Mouse (Mus musculus) stomach, postnatal 0 days (tissue): ENCODE results near the gene Adam11. TPM values are rescaled to one million over a fixed set of nuclear protein-coding genes. Genes with fewer than 3 reads are reported as not detected.

Experiments used
- ATAC-seq: fragments of 200-750 bp; cut with Nextera tagmentation; 2 replicates; pipeline ENCODE4 v1.8.0; 2017; ENCODE audit not compliant: low FRiP score, low TSS enrichment
- DNase-seq: peaks from one replicate; pipeline ENCODE4 v3.0.0-alpha.2; 2016; ENCODE audit warnings: low spot score
- H3K27ac ChIP-seq: fragments of 300-500 bp; sonication (generic); replicated peaks from 2 replicates; pipeline ENCODE4 v1.5.1; 2014; ENCODE audit warnings: mild to moderate bottlenecking, control low read depth
- H3K27me3 ChIP-seq: fragments of 300-500 bp; sonication (generic); 2 replicates; pipeline ENCODE4 v1.6.1; 2014; ENCODE audit warnings: low read length; ENCODE audit not compliant: control insufficient read depth, insufficient read depth
- H3K36me3 ChIP-seq: fragments of 300-500 bp; sonication (generic); 2 replicates; pipeline ENCODE4 v1.6.1; 2014; ENCODE audit warnings: low read length, mixed read lengths; ENCODE audit not compliant: control insufficient read depth, insufficient read depth
- H3K4me1 ChIP-seq: fragments of 300-500 bp; sonication (generic); replicated peaks from 2 replicates; pipeline ENCODE4 v1.6.1; 2014; ENCODE audit warnings: antibody characterized with exemption; ENCODE audit not compliant: control insufficient read depth, insufficient read depth
- H3K4me2 ChIP-seq: fragments of 300-500 bp; sonication (generic); replicated peaks from 2 replicates; pipeline ENCODE4 v1.6.1; 2014; ENCODE audit warnings: low read depth, mild to moderate bottlenecking, control low read depth, moderate library complexity
- H3K4me3 ChIP-seq: fragments of 300-500 bp; sonication (generic); 2 replicates; pipeline ENCODE4 v1.5.1; 2014; ENCODE audit warnings: low read depth, low read length, control low read depth
- H3K9ac ChIP-seq: fragments of 300-500 bp; sonication (generic); 2 replicates; pipeline ENCODE4 v1.6.1; 2014; ENCODE audit warnings: mild to moderate bottlenecking, low read length, control low read depth, mixed read lengths
- H3K9me3 ChIP-seq: fragments of 300-500 bp; sonication (generic); 2 replicates; pipeline ENCODE4 v1.6.1; 2016; ENCODE audit warnings: low read length; ENCODE audit not compliant: control insufficient read depth
- CTCF ChIP-seq: IDR thresholded peaks from 2 replicates; pipeline ENCODE4 v1.5.1; 2016; ENCODE audit warnings: antibody characterized with exemption, low read depth, mild to moderate bottlenecking, moderate library complexity
- EP300 ChIP-seq: optimal IDR thresholded peaks from 2 replicates; pipeline ENCODE3; 2016; ENCODE audit warnings: antibody characterized with exemption
- WGBS: fragments of 180-500 bp; shearing (Covaris S2); extraction: QIAGEN DNeasy Blood & Tissue Kit; methylation state at CpG from one replicate; pipeline ENCODE4 v1.1.7; 2014; 5-methylcytosine and 5-hydroxymethylcytosine counted together
- polyA plus RNA-seq: library from polyadenylated mRNA; unstranded; fragments of >200 nt; fragmentation: Nextera tagmentation; extraction: Ambion mirVana; gene quantifications from 2 replicates; pipeline ENCODE4 v1.2.1, GENCODE M21; 2015

Adam11 gene
- polyA plus RNA-seq, 1 experiment from 2014 or later = 1.8 TPM

DNA sequence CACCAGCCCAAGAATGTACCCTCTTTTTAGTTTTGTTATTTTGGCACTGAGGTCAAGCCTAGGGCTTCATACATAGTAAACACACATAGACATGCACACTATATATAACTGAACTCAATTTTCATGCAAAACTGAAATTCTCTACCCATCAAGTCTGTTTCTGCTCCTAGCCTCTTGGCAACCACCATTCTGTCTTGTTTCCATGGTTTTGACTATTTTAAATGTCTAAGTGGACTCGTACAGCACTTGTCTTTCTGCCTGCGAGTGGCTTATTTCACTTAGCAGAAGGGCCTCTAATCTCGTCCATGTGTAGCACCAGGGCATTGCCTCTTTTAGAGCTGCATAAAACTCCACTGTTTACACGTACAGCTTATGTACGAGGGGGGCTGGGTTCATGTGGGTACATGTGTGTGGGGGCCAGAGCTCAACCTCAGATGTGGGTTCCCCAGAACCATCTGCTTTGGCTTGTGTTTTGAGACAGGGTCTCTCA is 26.5 kb downstream of the Adam11 start:
- no peak overlapping the region for H3K27ac ChIP-seq
- H3K36me3 ChIP-seq = no peaks in the 10 kb centered on the region
- TF ChIP-seq CTCF (no peak), EP300 (no peak)
- no peaks in the 10 kb centered on the region for H3K9me3 ChIP-seq
- DNase-seq = no peak
- WGBS = 71% methylated on average over 5 of the region's 5 CpGs
- ATAC-seq = no peak
- no peak overlapping the region for H3K4me2 ChIP-seq
- no peak overlapping the region for H3K9ac ChIP-seq
- H3K27me3 ChIP-seq = no peaks in the 10 kb centered on the region
- no peaks in the 10 kb centered on the region for H3K4me1 ChIP-seq
- no peak overlapping the region for H3K4me3 ChIP-seq

DNA sequence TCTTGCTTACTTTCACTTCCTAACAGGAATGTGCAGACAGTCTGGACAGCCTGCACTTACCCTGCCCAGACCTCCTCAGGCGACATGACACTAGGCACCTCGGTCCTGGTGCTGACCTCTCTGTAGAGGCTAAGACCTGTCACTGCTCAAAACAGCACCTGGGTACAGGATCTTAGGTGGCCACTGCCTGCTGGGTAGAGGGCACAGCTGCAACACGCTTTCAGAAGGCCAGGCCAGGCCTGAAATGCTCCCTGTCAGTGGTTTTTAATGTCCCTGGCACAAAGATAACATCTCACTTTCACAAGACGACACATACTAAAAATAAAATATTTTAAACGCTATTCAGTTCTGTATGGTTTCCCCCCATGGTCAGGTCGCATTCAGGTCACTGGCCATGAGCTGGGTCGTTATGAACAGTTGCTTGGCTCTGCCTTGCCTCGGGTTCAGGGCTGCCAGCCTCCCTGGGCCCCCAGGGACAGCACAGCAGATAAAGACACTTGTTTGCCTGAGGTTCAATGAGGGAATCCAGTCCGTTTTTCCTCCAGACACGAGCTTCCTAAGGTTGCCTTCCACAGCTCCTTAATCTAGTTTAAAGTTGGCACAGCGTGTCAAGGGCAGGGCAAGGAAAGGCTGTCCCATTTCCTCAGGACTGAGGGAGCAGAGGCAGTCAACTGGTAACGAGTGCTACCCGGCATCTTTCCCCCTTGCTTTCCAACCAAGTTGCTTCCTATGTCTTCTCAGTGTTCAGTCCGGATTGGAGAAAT is 30.6 kb downstream of the Adam11 start:
- DNase-seq (no peak), ATAC-seq (no peak)
- 47% methylated on average over 14 of the region's 14 CpGs for WGBS
- no peaks in the 10 kb centered on the region for H3K27me3 ChIP-seq
- H3K4me1 ChIP-seq = no peaks in the 10 kb centered on the region; the same call in 1 of the 2 replicates
- H3K9ac ChIP-seq = no peak overlapping the region
- TF ChIP-seq EP300 (no peak), CTCF (no peak)
- 0 out of 2 replicates have a peak overlapping the region, but pooled peaks have one; percentile 45 for H3K27ac ChIP-seq
- H3K9me3 ChIP-seq = no peaks in the 10 kb centered on the region
- H3K36me3 ChIP-seq = no peaks in the 10 kb centered on the region
- H3K4me3 ChIP-seq = no peak overlapping the region
- H3K4me2 ChIP-seq = no peak overlapping the region

DNA sequence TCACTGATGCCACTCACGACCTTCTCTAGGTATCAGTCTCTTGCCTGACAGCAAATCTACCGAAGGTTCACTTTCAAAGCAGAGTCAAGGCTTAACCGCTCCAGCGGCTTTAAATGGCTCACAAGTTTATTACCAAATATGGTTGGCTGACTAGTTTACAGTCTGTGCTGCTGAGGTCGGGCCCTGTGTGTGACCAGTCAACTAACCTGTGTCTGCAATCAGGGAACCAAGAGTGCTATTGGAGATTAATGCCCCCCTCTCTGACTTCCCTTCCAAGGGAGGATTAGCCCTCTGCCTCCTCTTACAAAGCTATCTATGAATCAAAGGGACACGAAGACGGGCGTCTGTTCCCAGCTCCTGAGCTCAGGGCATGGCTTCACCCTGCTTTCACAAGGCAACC is 32.9 kb downstream of the Adam11 start:
- DNase-seq = no peak
- Histone ChIP-seq H3K4me1 (no peaks in the 10 kb centered on the region; the same call in 1 of the 2 replicates), H3K36me3 (no peaks in the 10 kb centered on the region), H3K9me3 (no peaks in the 10 kb centered on the region), H3K27me3 (no peaks in the 10 kb centered on the region), H3K4me3 (no peak overlapping the region), H3K9ac (no peak overlapping the region), H3K27ac (peak overlapping the region; percentile 40), H3K4me2 (no peak overlapping the region)
- 38% methylated on average over 8 of the region's 8 CpGs for WGBS
- TF ChIP-seq EP300 (no peak), CTCF (no peak)
- ATAC-seq = no peak

DNA sequence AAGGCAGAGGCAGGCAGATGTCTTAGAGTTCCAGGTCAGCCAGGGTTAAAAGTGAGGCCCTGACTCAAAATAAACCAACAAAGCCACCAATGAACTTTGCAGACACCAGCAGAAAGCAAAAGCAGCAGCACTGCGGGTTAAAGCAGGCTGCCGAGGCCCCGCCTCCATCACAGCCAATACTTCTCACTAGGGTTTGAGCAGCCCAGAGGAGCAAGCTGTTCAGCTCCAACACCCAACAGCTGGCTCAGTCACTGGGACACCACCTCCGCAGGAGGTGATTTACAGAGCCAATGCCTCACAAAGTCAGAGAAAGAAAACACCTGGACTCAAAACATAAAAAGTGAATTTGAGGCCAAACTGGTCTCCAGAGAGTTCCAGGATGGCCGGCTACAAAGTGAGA is 42.2 kb downstream of the Adam11 start:
- ATAC-seq (no peak), DNase-seq (no peak)
- Histone ChIP-seq H3K4me2 (no peak overlapping the region), H3K36me3 (no peaks in the 10 kb centered on the region), H3K9ac (no peak overlapping the region), H3K27me3 (no peaks in the 10 kb centered on the region), H3K27ac (no peak overlapping the region), H3K4me1 (no peaks in the 10 kb centered on the region), H3K4me3 (no peak overlapping the region), H3K9me3 (no peaks in the 10 kb centered on the region)
- TF ChIP-seq EP300 (no peak), CTCF (no peak)
- 64% methylated on average over 5 of the region's 5 CpGs for WGBS

DNA sequence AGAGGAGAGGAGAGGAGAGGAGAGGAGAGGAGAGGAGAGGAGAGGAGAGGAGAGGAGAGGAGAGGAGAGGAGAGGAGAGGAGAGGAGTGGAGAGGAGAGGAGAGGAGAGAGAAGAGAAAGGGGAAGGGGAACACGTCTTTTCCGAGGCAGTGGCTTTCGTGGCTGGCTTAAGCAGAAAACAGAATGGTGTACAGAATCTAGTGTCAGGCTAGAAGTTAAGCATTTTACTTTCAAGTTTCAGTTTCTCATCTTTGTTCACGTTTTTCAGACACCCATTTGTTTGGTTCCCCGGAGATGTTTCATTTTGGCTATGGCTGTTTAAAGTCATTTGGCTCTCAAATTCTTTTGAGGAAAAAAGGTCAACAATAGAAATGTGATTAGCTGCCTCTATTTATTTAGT is 47.0 kb downstream of the Adam11 start:
- DNase-seq (no peak), ATAC-seq (no peak)
- WGBS = 48% methylated on average over 5 of the region's 5 CpGs

DNA sequence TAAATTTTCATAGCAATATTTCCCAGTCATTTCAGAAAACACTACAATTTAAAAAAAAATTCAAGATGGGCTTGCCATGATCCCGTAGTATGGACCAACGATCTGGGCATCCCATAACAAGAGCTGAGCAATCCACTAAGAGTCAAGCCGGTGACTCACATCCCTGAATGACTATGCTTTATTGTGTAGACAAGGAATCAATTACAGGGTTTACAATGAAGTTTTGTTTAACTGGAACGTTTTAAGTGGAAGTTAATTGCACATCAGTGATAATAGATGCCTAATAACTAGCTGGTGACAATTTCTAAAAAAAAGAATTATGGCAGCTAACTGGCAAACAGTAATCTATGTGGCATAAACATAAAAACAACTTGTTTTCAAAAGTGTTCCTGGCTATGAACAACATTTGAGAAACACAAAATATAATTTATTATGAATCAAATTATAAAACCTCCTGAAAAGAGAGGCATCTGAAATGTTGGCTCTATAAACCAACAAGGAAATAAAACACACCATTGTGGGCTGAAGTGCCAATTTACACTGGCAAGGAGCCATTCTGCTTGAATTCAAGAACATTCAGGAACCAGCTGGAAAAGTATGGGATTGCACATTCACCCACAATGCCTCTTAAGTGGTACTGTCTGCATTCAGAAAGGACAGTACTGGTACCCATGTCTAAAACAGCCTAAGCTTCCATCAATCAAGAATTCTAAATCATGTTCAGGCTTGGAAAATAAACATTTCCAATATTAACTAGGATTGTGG is 49.7 kb downstream of the Adam11 start:
- Histone ChIP-seq H3K4me1 (no peaks in the 10 kb centered on the region), H3K9me3 (no peaks in the 10 kb centered on the region), H3K27me3 (no peaks in the 10 kb centered on the region), H3K4me3 (no peak overlapping the region), H3K9ac (no peak overlapping the region), H3K4me2 (no peak overlapping the region), H3K36me3 (no peaks in the 10 kb centered on the region), H3K27ac (no peak overlapping the region)
- TF ChIP-seq CTCF (no peak), EP300 (no peak)
- ATAC-seq = no peak
- no peak for DNase-seq
- 36% methylated on average over 4 of the region's 4 CpGs for WGBS

More for the DNA sequence above, 47.0 kb downstream of the Adam11 start:
- TF ChIP-seq CTCF (no peak), EP300 (no peak)
- Histone ChIP-seq H3K27me3 (no peaks in the 10 kb centered on the region), H3K4me1 (no peaks in the 10 kb centered on the region), H3K4me2 (no peak overlapping the region), H3K9me3 (no peaks in the 10 kb centered on the region), H3K9ac (no peak overlapping the region), H3K36me3 (no peaks in the 10 kb centered on the region), H3K27ac (no peak overlapping the region), H3K4me3 (no peak overlapping the region)
